Mouse (Mus musculus): ENCODE measurements at regions not wholly inside any gene's neighbourhood (a gene's known extent, or its start where the extent isn't known, plus 50 kb on each side); places are given as distances from the start of the nearest gene placed in this dataset.

DNA sequence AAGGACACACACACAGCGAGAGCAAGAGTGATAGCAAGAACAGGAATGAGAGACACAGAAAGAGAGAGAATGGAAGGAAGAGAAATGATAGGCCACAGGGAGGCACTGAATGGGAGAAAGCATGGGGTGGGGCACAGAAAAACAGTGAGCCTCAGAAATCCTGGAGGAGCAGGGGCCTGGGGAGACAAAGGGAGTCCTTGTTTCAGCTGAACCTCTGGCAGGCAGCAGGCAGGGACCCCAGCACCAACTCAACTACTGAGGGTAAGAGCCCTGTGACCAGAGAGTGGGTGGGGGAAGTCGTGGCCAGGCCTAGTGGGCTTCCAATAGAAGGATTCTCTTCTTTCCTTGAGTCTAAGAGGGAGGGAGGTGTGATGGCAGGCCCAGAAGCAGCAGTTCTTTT lies 54.3 kb upstream of the Mvb12b start:
- no peak for TF ChIP-seq EP300 (optimal IDR thresholded peaks at IDR 0.05)
- no peak for TF ChIP-seq CTCF (IDR thresholded peaks at IDR 0.05; ENCODE audit: low read depth)
